Mouse (Mus musculus) testis, postnatal 10 days (tissue): ENCODE data around the gene Pla2g2f.
A peak's percentile ranks its signal among the peaks of the same experiment; 100 is the strongest.

Experiments
- DNase-seq: peaks from one replicate; pipeline ENCODE4 v3.0.0; 2021; ENCODE audit warnings: low spot score

Gene Pla2g2f

DNA sequence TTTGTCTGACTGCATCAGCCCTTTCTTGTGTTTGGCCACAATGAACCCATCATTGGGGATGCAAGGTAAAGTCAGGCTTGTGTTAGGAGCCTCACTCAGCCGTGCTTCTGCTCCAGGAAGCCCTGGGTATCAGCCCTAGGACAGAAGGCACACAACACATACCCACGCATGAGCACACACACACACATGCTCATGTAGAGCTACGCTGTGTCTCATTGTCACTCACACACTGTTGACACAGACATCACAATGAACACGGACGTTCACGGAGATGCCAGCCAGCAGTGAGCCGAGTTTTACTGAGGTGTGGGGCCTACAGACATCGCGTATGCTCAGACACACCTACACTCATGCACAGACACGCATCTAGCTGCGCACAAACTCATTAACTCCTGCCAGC lies 1.4 kb downstream of the Pla2g2f start:
- DNase-seq = no peak

DNA sequence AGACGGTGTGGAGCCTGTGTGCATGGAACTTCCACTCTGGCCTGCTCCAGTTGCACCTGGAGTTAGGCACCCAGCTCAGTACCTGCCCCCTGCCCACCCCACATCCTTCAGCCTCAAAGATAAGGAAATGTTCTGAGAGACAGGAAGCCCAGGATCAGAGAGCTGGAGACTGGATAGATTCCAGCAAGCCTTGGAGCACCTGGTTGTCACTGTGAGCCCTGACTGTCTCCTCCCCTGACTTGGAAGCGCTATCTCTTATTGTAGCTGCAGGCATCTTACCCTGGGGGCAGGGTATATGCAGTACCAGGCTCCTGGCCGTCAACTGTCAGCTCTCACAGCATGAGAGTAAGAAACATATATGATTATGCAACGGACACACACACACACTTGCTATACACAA lies 2.0 kb downstream of the Pla2g2f start:
- no peak for DNase-seq

DNA sequence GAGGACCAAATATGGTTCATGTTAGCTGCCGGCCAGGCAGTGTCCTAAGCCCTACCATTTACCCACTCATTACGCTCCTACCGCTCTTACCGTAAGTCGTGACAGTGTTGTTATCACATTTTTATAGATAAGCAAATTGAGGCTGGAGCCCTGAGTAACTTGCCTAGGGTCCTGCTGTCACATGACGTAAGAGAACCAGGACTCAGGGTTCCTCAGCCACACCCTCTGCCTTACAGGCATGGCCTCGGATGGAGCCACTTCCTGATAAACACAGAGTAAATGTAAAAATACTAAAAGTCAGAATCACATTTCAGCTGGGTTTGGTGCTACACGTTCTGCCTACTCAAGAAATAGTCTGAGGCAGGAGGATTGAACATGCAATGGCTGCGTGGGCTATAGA lies 3.0 kb downstream of the Pla2g2f start:
- DNase-seq = no peak

DNA sequence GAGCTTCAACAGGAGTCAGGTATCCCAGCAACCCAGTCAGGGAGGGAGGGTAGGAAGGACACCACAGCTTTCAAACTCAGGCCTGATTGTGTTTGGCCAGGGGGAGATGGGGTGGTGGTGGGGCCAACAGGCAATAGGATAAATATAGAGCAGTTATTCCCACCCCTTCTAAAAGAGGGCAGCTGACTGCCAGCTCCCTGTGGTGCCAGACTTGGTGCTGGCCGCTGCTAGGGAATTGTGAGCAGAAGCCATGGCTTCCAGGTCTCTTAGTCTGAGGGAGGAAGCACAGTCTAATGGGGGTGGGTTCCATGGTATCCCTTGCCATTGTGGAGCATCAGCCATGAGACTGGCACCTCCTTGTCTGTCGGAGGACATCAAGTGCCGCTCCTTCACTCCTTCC lies 3.8 kb downstream of the Pla2g2f start:
- DNase-seq = no peak

DNA sequence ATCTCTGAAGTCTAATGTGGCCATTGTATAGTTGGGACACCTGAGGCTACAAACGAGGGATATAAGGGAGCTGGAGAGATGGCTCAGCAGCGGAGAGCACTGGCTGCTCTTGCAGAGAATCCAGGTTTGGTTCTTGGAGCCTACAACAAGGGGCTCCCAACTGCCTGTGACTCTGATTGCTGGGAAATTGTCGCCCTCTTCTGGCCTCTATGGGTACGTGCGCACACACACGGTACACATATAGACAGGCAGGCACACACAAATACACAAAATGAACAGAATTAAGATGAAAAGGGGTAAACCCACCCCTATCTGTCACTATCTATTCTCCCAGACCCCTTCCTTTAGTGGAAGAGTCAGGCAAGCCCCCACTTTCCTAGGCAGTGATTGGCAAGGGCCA lies 4.8 kb downstream of the Pla2g2f start:
- DNase-seq = no peak

DNA sequence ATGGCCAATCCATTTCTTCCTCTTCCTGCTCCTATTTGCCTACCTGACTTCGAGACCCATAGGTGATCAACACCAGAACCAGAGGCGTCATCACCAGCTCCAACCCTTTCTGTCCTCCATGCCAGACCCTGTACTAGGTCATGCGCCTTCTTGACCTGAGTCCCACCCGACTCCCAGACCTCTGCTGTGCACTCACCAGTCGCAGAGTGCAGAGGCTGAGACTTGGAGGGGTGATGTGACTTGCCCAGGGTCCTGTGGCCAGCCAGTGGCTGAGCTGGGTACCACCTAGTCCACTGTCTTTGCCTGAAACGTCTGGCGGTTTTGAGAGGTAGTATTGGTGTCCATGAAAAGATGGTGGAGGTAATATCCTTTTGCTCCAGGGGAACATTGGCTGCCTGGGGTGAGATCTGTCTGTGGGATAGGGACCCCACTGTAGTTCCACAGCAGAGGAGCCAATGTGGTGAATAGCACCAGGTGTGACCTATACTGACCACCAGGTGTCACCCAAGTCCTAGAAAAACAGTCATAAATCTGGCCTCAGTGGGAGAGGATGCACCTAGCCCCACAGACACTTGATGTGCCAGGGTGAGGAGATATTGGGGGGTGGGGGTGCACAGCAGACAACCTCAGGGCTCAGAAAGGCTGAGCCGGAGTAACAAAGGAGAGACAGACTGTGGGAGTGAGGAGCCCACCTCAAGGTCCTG lies 8.9 kb downstream of the Pla2g2f start:
- DNase-seq = no peak

DNA sequence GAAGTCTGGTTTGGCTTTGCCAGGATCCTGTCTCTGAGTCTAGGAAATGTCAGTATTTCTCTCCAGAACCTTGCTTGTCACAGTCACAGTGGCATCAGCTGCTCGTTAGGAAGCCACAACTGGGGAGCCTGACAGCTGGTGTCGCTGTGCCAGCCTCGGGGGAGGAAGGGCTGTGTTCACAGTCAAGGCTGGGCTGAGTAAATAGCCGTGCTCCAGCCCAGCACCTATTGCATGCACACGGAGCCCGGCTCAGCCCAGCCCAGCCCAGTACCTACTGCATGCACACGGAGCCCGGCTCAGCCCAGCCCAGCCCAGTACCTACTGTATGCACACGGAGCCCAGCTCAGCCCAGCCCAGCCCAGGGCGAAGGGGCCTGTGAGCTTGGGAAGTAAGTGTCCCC lies 9.6 kb downstream of the Pla2g2f start:
- no peak for DNase-seq

DNA sequence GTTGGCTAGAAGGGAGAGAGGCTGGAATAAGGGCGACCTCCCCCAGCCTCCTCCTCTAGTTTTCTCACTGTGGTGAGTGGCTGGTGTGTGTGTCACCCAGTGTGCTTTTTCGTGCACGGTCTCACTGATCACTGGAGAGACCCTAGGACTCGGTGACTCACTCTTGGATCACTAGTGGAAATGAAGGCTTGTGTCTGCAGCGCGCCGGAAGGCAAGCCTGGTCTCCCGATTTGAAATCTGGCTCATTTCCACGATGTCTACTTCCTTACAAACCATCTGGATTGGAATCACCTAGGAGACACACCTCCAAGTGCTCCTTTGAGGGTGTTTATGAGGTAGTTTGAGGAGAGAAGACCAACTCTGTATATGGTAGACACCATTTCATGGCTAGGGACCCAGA lies 10.6 kb downstream of the Pla2g2f start:
- DNase-seq = no peak

DNA sequence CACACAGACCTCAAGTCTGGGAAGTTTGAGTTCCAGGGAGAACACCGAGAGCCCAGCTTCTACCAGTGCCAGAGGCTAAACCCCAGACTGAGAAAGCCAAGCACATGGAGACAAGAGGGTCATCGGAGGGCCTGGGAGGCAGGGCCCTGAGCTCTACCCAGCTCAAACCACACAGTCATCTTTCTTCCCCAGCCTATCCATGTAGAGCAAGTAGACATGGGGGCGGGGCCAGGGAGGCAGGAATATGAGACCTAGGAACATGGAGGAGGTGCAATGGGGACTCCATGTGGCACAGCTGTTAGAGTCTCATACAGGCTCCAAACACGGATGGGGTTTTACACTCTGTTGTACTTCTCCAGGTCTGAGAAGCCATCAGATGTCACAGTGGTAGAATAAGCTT lies 11.5 kb downstream of the Pla2g2f start:
- no peak for DNase-seq

DNA sequence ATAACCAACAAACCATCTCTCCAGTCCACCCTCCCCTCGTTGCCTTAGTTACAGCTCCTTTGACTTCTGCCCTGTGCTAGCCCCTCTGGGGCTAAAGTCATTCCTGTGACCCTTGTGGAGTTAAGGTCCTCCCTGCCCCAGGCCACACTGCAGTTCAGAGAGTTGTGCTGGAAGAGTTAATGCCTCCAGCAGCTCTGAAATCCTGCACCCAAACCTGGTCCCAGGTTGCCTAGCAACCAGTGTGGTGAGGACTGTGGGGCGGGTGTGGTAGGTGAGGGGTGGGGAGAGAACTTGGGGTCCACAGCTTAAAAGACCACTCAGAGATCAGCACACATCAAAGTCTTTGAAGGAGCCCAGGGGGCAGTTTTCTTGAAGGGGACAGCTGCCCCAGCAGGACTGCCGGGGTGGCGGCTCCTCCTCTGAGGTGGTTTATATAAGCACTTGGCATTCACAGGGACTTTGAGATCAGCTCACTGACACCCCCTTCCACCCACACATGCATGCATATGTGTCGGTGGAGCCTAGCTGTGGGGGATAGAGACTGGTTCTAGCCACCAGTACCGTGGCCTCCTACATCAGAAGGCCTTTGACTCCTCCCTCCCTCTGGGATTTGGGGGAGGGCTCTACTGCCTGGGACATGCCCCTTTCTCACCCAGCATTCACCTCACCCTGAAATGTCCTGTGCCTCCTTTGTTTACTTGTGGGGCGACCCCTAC lies 18.1 kb downstream of the Pla2g2f start:
- no peak for DNase-seq

DNA sequence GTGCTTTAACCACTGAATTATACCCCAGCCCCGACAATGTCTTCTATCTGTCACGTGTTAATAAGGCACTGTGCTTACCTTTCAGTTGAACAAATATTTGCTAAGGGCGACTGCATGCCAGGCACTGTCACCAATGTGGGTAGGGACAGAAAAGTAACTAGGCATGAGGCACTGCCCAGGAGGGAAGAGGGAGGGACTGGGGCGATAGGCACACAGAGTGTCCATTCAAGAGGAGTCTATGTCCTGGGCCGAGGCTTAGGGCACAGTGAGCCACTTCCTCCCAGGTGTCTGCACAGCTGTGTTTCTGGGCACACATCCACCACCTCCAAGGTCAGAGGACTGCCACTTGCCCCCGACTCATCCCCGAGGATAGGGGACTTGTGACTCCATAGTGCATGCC lies 20.4 kb downstream of the Pla2g2f start, which contains the start of gene Ubxn10:
Gene Ubxn10, minus strand, starts transcription at position 137 of the 400 bp plus-strand sequence.
- DNase-seq = peak; percentile 49

DNA sequence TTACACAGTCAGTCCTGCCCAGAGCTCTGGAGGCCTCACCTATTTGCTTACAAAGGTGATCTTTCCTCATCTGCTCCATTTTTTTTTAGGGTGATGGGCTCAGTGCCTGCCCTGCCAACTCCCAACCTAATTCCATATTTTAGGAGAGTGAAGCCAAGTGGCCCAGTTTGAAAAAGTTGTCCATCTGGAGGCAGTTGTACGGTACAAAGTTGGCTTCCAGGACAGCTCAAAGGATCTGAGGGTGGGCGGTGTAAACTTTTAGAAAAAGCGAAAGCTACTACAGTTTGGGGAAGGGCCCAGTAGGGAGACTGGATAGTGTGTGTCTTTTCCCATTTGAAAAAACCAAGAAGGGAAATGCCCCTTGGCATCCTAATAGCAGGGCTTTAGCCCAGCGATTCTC lies 22.6 kb downstream of the Pla2g2f start:
- DNase-seq = no peak

DNA sequence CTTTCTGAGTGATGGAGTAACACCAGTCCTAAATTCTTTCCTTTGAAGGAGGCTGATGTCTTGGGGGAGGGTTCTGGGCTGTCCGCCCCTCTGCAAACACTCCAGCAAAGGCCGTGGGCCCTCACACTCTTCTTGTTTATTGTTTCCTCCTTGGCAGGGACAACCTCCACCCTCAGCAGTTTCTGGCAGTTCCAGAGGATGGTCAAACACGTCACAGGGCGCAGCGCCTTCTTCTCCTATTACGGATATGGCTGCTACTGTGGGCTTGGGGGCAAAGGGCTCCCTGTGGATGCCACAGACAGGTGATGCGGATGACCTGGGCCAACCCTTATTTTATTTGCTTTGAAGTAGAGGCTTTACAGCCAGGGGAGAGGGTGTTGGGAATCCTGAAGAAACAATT lies 23.3 kb downstream of the Pla2g2f start:
- DNase-seq = no peak

DNA sequence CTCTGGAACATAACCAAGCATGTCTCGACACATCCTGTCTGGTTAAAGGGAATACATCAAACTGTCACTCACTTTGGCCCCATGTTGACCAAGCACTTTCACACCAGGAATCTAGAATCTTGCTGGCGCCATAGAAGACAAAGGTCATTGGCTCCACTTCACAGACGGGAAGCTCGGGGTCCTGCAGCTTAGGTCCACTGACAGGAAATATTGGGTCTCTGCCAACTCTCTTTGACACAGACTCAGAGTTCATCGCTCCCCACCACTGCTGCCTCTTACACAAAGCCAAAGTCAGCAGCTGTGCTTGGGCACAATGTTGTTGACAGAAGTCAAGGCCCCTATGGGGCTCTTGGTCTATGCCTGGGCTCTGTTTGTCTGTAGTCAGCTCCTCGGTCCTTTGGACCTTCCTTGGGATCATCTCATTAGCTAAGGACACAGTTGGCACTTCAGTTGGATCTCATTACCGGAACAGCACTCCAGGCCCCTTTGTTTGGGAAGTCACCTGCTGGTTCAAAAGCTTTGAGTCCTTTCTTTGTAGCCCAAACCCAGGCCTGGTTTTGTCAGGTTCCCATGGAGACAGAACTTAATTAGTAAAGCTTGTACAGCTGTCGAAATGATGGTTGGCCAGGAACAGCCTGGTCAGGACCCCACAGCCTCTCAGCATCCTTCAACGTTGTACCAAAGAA lies 28.3 kb downstream of the Pla2g2f start:
- DNase-seq = no peak

DNA sequence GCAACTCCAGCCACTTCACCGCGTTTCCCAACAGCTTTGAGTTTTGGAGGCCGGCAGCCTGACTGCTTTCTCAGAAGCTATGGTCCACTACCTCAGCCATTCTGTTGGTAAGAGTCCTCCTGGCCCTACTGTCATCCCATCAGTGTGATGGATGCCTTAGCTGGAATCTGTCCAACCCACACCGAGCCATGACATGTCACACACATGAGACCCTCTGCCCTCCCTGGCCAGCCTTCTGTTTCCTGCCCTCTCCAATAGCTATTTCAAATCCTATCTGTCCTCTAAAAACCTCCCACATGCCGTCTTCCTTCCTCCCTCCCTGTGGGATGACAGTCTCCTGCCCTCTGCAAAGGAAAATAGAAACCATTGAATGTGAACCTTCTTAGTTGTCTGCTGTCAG lies 31.7 kb downstream of the Pla2g2f start:
- DNase-seq = no peak

DNA sequence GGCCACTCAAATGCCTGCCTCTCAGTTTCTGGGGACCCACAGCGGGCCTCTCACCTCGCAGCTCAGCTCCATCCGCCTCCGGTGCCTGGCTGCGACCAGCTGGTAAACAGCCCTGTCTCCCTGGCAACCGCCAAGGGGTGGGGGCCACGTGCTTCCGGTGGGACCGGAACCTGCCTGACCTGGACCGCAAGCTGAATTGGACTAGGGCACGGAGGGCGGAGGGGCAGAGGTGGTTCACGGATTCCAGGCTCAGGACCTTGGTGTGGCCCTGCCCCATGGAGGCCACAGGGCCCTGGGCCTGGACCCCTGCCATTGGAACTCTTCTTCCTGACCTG lies 32.3 kb downstream of the Pla2g2f start:
- DNase-seq = peak; percentile 85

DNA sequence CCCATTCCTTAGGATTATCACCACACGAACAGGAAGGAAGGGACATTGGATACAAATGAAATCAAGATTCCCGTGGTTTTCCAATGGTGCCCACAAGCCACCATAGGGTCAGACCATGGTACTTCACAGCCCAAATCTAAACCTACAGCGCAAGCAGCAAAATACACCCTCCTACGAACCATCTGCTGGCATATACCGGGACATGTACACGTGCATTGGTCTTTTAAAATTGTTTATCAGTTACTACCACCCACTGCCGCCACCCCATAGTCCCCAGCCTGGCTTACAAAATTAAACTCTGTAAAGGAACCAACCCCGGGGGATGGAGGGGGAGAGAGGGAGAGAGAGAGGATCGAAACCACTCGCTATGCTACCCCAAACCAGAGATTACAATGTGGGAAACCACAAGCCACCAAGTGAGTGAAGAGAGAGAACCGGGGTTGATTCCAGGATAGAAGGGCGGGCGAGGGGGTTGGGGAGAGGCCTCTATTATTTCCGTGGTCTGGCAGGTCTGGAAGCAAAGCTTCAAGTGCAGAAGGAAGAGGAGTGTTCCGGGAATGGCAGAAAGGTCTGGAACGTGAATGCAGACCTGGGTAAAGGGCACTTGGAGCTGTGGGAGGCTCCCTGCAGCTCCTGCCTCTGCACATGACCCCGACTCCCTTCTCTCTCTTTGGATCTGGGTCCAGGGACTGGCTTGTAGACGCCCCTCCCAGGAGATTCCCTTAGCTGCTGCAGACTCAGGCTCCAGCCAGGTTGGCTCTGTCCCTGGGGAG lies 32.9 kb downstream of the Pla2g2f start, which contains the start of gene Pla2g2c:
Gene Pla2g2c, plus strand, starts transcription at position 439 of the 773 bp plus-strand sequence.
- no peak for DNase-seq

DNA sequence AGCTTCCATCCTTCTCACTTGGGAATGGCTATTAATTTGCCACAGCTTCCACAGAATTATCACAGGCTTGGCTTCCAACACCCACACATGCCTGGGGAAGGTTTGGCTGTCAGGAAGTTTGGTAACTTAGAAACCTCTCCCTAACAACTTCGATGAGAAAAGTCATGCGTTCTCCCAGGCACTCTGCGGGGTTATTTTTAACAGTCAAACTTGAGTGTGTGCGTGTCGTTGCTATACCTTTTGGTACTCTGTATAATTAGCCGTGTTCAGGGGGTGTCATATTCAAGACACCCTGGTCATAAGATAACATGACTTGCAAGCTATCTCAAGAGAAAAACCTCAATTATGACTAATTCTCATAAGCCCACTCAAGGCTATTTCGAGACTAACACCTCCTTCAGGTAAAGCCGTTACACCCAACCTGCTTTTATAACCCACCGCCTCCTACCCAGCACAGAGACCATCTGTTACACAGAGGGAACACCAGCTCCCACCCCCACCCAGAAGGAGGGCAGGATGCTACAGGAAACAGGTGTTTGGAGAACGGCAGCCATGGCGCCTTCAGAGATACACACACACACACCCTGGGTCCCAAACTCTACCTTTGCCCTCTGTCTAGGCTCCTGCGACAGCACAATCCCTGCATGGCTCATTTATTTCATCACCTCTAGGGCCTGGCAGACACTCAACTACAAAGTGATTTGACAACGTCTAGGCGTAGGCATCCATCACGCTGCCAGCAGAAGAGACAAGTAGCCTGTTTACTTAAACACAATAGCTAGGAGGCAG lies 33.7 kb downstream of the Pla2g2f start:
- no peak for DNase-seq

DNA sequence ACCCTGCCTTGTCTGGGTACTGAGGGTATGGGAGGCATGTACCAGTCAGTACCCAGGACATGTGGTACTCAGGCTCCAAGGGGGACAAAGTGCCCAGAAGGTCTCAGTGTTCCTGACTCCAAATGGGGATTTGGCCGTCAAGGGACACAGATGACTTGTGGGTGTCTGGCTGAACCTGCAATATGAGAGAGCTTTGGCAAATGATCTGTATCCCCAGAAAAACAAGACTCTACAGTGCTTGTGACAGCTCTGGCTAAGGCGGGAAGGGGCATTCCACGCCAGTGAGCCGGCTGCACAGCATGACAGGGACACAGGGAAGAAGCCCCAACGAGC lies 38.2 kb downstream of the Pla2g2f start:
- DNase-seq = no peak

DNA sequence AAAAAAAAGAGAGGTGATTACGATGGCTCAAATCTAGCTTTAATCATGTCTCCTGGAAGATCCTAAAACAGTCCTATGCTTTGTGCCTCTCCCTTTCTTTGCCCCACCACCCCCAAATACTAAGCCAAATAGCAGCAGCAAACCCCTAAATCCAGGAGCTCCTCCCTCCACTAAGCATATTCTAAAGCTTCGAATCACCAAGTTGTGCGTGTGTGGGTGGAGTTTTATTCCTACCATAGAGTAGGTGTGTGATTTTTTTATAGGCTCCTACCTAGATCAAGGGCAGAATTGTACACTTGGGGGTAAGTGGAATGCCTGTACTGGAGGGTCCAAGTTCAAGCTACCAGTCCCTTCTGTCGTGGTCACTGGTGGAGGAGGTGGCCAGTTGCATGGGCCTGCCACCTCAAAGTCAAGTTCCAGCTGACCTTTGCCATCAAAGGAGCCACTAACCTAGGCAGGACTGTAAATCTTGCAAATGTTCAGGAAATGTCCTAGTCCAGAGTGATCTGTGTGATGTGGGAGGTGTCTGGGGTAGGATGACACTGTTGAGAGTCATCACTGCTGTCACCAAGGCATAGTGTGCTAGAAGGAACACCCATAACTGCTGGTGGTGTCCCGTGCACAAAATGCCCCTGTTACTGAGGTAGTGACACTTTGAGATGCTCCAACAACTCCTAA lies 38.7 kb downstream of the Pla2g2f start:
- DNase-seq = no peak

DNA sequence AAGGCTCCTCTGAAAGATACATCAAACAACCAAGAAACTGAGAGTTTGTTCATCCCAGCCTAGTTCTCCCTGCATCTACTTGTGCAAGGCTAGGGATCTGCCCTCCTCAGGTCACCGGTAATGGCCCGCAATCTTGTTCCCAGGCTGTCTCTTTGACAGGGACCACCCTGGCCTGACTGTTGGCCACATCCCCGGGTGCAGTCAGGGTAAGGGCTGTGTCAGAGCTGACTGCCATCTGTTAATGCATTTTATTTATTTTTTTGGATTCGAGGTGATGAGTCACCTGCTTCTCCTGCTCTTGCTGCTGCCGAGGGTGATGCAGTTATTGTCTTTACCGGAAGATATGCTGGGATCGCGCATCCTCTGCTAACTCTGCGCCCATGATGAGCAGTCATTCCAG lies 40.7 kb downstream of the Pla2g2f start:
- DNase-seq = no peak
